ENCODE assay signal across 10 mouse cellular contexts in the genomic region with DNA sequence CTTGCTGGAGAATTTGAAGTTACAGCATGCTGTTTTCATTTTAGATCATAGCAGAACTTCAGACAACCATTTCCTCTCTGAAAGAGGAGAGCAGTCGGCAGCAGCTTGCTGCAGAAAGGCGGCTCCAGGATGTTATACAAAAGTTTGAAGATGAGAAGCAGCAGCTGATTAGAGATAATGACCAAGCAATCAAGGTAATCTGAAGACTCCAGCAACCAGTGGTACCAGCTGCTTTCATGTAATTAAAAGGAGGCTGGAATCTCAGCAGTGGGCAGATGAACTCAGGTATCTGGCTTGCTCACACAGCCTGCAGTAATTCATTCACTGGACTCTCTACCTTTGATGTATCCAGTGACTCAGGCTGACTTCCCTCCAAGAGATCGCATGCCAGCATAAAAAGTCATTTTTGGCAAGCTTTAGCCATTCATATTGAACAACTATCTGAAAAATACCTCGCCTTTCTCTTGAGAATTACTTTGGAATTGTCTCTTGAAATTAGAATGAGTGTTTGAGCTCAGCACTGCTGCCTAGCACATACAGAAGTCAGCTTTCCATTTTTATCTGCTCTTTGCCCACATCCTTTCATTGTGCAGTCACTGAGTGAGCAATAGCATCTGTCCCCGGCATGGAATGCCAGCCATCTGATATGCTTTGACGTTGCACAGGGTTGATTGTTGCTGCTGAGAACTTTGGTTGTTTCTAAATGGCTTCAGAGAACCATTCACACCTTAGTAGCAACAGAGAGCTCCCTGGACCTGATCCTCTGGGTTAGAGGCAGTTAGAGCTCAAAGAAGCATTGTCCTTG.
DNase-seq lines count a peak whose midpoint lies in the region; ATAC-seq and TF ChIP-seq lines count a peak whose summit lies in the region.
"Had no signal": no experiment of that assay in that cellular context is flagged by ENCODE, and none has a peak within 500 bp of the region (broad histone marks: within the 10 kb centered on the region; RNA-seq: fewer than 3 reads in every experiment).

No protein-coding gene starts in this region.

- H3K27ac ChIP-seq in hindbrain, embryonic 15.5 days (replicated peaks): 0 out of 2 replicates have a peak overlapping the region, but pooled peaks have one; percentile 21
- H3K27ac ChIP-seq in hindbrain, embryonic 12.5 days: no peak overlapping the region
- H3K27ac ChIP-seq: forebrain, embryonic 10.5 days; macrophage had no signal

- no peaks in the 10 kb centered on the region for H3K27me3 ChIP-seq in hindbrain, embryonic 15.5 days
- H3K27me3 ChIP-seq in hindbrain, embryonic 12.5 days: no peaks in the 10 kb centered on the region
- no peaks in the 10 kb centered on the region for H3K27me3 ChIP-seq in C2C12 (ENCODE audit: control insufficient read depth, insufficient read depth, insufficient read length)
- H3K27me3 ChIP-seq: Patski had no signal

- H3K36me3 ChIP-seq in hindbrain, embryonic 15.5 days: no peaks in the 10 kb centered on the region
- no peaks in the 10 kb centered on the region for H3K36me3 ChIP-seq in hindbrain, embryonic 12.5 days
- H3K36me3 ChIP-seq in C2C12 (ENCODE audit: control insufficient read depth, insufficient read depth): no peaks in the 10 kb centered on the region

- no peak for ATAC-seq in hindbrain, embryonic 15.5 days (ENCODE audit: low FRiP score, low read depth)
- no peak for ATAC-seq in hindbrain, embryonic 12.5 days (ENCODE audit: low FRiP score)
- ATAC-seq: Patski had no signal

- no peak overlapping the region for H3K4me2 ChIP-seq in hindbrain, embryonic 15.5 days
- no peak overlapping the region for H3K4me2 ChIP-seq in hindbrain, embryonic 12.5 days (replicated peaks)

- H3K79me3 ChIP-seq in C2C12 (ENCODE audit: low read depth): no peaks in the 10 kb centered on the region

- peak; percentile 47 for DNase-seq in 3134 (ENCODE audit: extremely low read depth, insufficient read length, low spot score)
- peak; percentile 40 for DNase-seq in layer of hippocampus, adult 9-10 months (ENCODE audit: low spot score)
- no peak for DNase-seq in kidney, postnatal 25 days
- no peak for DNase-seq in embryo, embryonic 10.5 days (ENCODE audit: low spot score)

- TF ChIP-seq CTCF in C2C12 (IDR thresholded peaks at IDR 0.05; ENCODE audit: control insufficient read depth, insufficient read depth, insufficient read length): no peak

- H3K4me3 ChIP-seq in hindbrain, embryonic 15.5 days: no peak overlapping the region
- no peak overlapping the region for H3K4me3 ChIP-seq in hindbrain, embryonic 12.5 days
- H3K4me3 ChIP-seq in C2C12 (ENCODE audit: insufficient read depth, poor library complexity, severe bottlenecking): no peak overlapping the region
- H3K4me3 ChIP-seq: forebrain, embryonic 10.5 days had no signal

- no peak overlapping the region for H3K9ac ChIP-seq in hindbrain, embryonic 15.5 days
- H3K9ac ChIP-seq in hindbrain, embryonic 12.5 days: no peak overlapping the region

- 64% methylated on average over 6 of the region's 6 CpGs for WGBS in hindbrain, embryonic 15.5 days
- 64% methylated on average over 6 of the region's 6 CpGs for WGBS in hindbrain, embryonic 12.5 days

- H3K9me3 ChIP-seq in hindbrain, embryonic 15.5 days: no peaks in the 10 kb centered on the region
- no peaks in the 10 kb centered on the region for H3K9me3 ChIP-seq in hindbrain, embryonic 12.5 days (replicated peaks)
- H3K9me3 ChIP-seq: forebrain, embryonic 10.5 days had no signal

- H3ac ChIP-seq in C2C12 (ENCODE audit: control insufficient read depth, insufficient read length, low read depth): no peak overlapping the region

- H3K4me1 ChIP-seq in hindbrain, embryonic 15.5 days (replicated peaks): no peaks in the 10 kb centered on the region; the same call in 1 of the 2 replicates
- H3K4me1 ChIP-seq in hindbrain, embryonic 12.5 days: no peaks in the 10 kb centered on the region

- no peaks in the 10 kb centered on the region for H3K79me2 ChIP-seq in C2C12 (ENCODE audit: control insufficient read depth, insufficient read depth)

TF ChIP-seq in C2C12, 6 proteins besides CTCF, POLR2A, EP300 and RAD21:
- TF ChIP-seq FOSL1 (IDR thresholded peaks at IDR 0.05; ENCODE audit: insufficient read depth, low read length, poor library complexity, severe bottlenecking): no peak
- TF ChIP-seq MYOD1 (IDR thresholded peaks at IDR 0.05; ENCODE audit: control insufficient read depth, insufficient read length, low read depth): peak; percentile 6
TF ChIP-seq in C2C12: peak in this region for 1.

Comparison
In these comparisons a context has a peak if more than half of its experiments do, and no peak if none do; other contexts are left out.
1. DNase-seq: peak in 3134 (single experiment) and layer of hippocampus, adult 9-10 months (single experiment); none in kidney, postnatal 25 days (0 of 2) and embryo, embryonic 10.5 days (single experiment).